Mouse (Mus musculus) hindbrain, embryonic 15.5 days (tissue): ENCODE data around the gene Zfp74. TPM values are rescaled to one million over a fixed set of nuclear protein-coding genes. Genes with fewer than 3 reads are reported as not detected.

Source experiments
- ATAC-seq: fragments of 200-750 bp; cut with Nextera tagmentation; 2 replicates; pipeline ENCODE4 v1.8.0; 2017; ENCODE audit warnings: low read depth, moderate number of reproducible peaks, moderate TSS enrichment; ENCODE audit not compliant: low FRiP score
- H3K27ac ChIP-seq: fragments of 300-500 bp; sonication (generic); replicated peaks from 2 replicates; pipeline ENCODE4 v1.5.1; 2015; ENCODE audit warnings: mild to moderate bottlenecking, inconsistent platforms
- H3K27me3 ChIP-seq: fragments of 300-500 bp; sonication (generic); 2 replicates; pipeline ENCODE4 v1.6.1; 2015; ENCODE audit warnings: control low read depth, inconsistent platforms
- H3K36me3 ChIP-seq: fragments of 300-500 bp; sonication (generic); 2 replicates; pipeline ENCODE4 v1.6.1; 2015; ENCODE audit warnings: control low read depth, inconsistent platforms
- H3K4me1 ChIP-seq: fragments of 300-500 bp; sonication (generic); replicated peaks from 2 replicates; pipeline ENCODE4 v1.6.1; 2015; ENCODE audit warnings: control low read depth, inconsistent platforms
- H3K4me2 ChIP-seq: fragments of 300-500 bp; sonication (generic); 2 replicates; pipeline ENCODE4 v1.6.1; 2015; ENCODE audit warnings: moderate library complexity, mild to moderate bottlenecking, inconsistent platforms
- H3K4me3 ChIP-seq: fragments of 300-500 bp; sonication (generic); 2 replicates; pipeline ENCODE4 v1.5.1; 2015; ENCODE audit warnings: mild to moderate bottlenecking, inconsistent platforms
- H3K9ac ChIP-seq: fragments of 300-500 bp; sonication (generic); 2 replicates; pipeline ENCODE4 v1.6.1; 2015; ENCODE audit warnings: inconsistent platforms
- H3K9me3 ChIP-seq: fragments of 300-500 bp; sonication (generic); 2 replicates; pipeline ENCODE4 v1.6.1; 2016; ENCODE audit warnings: control low read depth, inconsistent platforms
- WGBS: fragments of 180-500 bp; shearing (Covaris S2); methylation state at CpG from one replicate; pipeline ENCODE4 v1.1.7; 2015; 5-methylcytosine and 5-hydroxymethylcytosine counted together
- polyA plus RNA-seq: library from polyadenylated mRNA; unstranded; fragments of >200 nt; fragmentation: Nextera tagmentation; extraction: Ambion mirVana; gene quantifications from 2 replicates; pipeline ENCODE4 v1.2.1, GENCODE M21; 2015

The Zfp74 gene
- 21.0 and 22.0 TPM in 2 replicates for polyA plus RNA-seq

DNA sequence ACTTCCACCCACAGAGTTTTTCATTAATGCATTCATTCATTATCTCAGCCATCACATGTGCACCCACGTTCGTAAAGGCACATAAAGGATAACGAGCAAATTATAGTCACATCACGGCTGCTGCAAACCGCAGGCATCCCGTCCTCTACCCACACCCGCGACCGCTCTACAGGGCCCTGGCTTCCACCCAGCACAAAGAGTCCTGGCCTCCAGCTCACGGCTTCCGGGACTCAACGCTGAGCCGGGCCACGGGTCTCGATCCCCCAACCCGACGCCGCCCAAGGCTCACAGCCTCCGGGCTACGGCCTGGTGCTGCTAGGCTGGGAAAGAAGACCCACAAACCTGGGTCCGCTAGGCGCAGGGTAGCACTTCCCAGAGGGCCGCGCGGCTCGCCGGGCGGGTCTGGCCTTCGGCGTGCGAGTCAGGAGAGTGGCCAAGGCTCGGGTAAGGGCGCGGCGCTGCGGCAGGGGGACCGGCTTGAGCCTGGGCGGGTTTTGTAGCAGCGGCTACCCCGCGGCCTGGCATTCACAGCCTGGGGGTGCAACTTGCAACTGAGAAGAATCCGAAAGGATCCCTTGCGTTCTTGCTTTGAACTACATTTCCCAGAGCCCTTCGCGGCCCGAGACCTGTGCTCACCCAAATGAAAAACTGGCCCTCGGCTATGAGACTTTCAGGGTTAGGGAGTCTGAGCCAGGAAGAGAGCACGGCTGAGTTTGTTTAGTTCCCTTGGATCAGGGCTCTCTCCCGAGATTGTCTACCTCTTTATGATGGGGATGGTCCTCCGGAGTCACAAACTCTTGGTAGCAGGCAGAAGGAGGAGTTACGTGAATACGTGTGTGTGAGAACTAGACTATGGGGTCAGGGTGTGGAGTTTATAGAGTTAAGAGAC, at the start of gene Zfp74:
Gene Zfp74 (minus strand): TSS at position 577 of the 889 bp plus-strand sequence.
- peaks cover 13% of the 10 kb centered on the region for H3K4me1 ChIP-seq
- no peaks in the 10 kb centered on the region for H3K9me3 ChIP-seq
- H3K27ac ChIP-seq = peak within 1 kb of the TSS; percentile 96
- no peaks in the 10 kb centered on the region for H3K27me3 ChIP-seq
- peak within 1 kb of the TSS; percentile 93 for H3K9ac ChIP-seq
- peak; percentile 92 for ATAC-seq
- H3K36me3 ChIP-seq = peaks cover 13% of the 10 kb centered on the region; the same call in 1 of the 2 replicates
- peak within 1 kb of the TSS; percentile 79 for H3K4me2 ChIP-seq
- H3K4me3 ChIP-seq = peak within 1 kb of the TSS; percentile 87
- under 1% methylated on average over 52 of the region's 52 CpGs for WGBS

DNA sequence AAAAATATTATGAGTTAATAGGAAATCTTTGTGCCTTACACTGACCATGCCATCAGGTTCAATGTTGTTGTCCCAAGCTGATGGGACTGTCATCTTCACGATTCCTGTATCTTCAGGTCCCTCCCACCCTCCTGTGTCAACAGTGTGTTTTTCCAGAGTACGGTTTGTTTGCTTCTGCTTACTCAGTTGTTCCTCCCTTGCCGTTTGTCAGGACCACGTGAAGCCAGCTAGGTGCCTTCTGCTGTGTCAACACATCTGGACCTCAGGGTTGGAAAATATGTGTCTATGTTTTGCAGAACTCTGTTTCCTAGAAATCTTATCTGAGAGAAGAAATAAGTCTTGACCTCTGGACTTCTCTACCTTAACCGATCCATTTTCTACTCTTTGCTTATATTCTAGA, 46.7 kb upstream of the Zfp74 start:
- Histone ChIP-seq H3K27me3 (no peaks in the 10 kb centered on the region), H3K36me3 (peaks cover 48% of the 10 kb centered on the region), H3K9ac (no peak overlapping the region), H3K4me3 (no peak overlapping the region), H3K9me3 (no peaks in the 10 kb centered on the region), H3K27ac (no peak overlapping the region), H3K4me1 (no peaks in the 10 kb centered on the region), H3K4me2 (no peak overlapping the region)
- 89% methylated on average over 5 of the region's 5 CpGs for WGBS
- ATAC-seq = no peak

- no peak overlapping the region for H3K27ac ChIP-seq
- no peak for ATAC-seq
- H3K36me3 ChIP-seq = peaks cover 71% of the 10 kb centered on the region
- H3K4me3 ChIP-seq = no peak overlapping the region
- no peak overlapping the region for H3K9ac ChIP-seq
- 93% methylated on average over 8 of the region's 8 CpGs for WGBS
- H3K27me3 ChIP-seq = no peaks in the 10 kb centered on the region
- H3K9me3 ChIP-seq = no peaks in the 10 kb centered on the region
- H3K4me2 ChIP-seq = no peak overlapping the region
- H3K4me1 ChIP-seq = no peaks in the 10 kb centered on the region
Measured at GRCm38 (mm10) chr7:29995134-29995533, 41.2 kb upstream of the Zfp74 start.

- WGBS = 96% methylated on average over 9 of the region's 9 CpGs
- no peaks in the 10 kb centered on the region for H3K9me3 ChIP-seq
- no peak for ATAC-seq
- peaks cover 60% of the 10 kb centered on the region for H3K36me3 ChIP-seq
- no peak overlapping the region for H3K27ac ChIP-seq
- no peak overlapping the region for H3K4me3 ChIP-seq
- no peaks in the 10 kb centered on the region for H3K4me1 ChIP-seq
- H3K4me2 ChIP-seq = no peak overlapping the region
- no peak overlapping the region for H3K9ac ChIP-seq
- no peaks in the 10 kb centered on the region for H3K27me3 ChIP-seq
Measured at GRCm38 (mm10) chr7:29993340-29993739, 39.5 kb upstream of the Zfp74 start.

DNA sequence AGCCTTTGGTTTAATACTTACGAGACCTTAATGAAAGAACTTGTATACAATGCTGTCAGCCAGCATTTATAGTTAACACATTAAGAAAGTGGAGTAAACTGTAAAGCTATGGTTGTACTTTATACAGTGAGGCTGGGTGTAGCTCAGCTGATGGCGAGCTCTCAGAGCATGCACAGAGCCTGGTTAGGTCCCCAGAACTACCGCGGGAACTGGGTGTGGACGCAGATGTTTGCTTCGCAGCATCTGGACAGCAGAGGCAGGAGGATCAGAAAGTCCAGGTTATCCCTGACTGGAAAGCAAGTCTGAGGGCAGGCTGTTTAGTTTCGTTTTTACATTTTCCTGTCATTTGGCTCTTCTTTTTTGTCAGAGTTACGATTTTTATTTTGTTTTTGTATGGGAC, 38.8 kb upstream of the Zfp74 start:
- Histone ChIP-seq H3K4me1 (no peaks in the 10 kb centered on the region), H3K9me3 (no peaks in the 10 kb centered on the region), H3K4me2 (no peak overlapping the region), H3K9ac (no peak overlapping the region), H3K27ac (no peak overlapping the region), H3K4me3 (no peak overlapping the region), H3K36me3 (peaks cover 57% of the 10 kb centered on the region), H3K27me3 (no peaks in the 10 kb centered on the region)
- no peak for ATAC-seq
- WGBS = 95% methylated on average over 8 of the region's 8 CpGs

GRCm38 (mm10) chr7:29989031-29989430, 35.1 kb upstream of the Zfp74 start:
- ATAC-seq = no peak
- Histone ChIP-seq H3K4me3 (no peak overlapping the region), H3K27ac (no peak overlapping the region), H3K36me3 (peaks cover 46% of the 10 kb centered on the region), H3K9ac (no peak overlapping the region), H3K4me2 (no peak overlapping the region), H3K27me3 (no peaks in the 10 kb centered on the region), H3K9me3 (no peaks in the 10 kb centered on the region), H3K4me1 (peaks cover 11% of the 10 kb centered on the region)
- 89% methylated on average over 11 of the region's 11 CpGs for WGBS

GRCm38 (mm10) chr7:29987551-29987950, 33.7 kb upstream of the Zfp74 start:
- H3K27me3 ChIP-seq = no peaks in the 10 kb centered on the region
- 96% methylated on average over 5 of the region's 5 CpGs for WGBS
- no peak overlapping the region for H3K9ac ChIP-seq
- H3K36me3 ChIP-seq = peaks cover 36% of the 10 kb centered on the region
- ATAC-seq = no peak
- H3K27ac ChIP-seq = no peak overlapping the region
- no peak overlapping the region for H3K4me3 ChIP-seq
- peaks cover 20% of the 10 kb centered on the region for H3K4me1 ChIP-seq
- no peaks in the 10 kb centered on the region for H3K9me3 ChIP-seq
- H3K4me2 ChIP-seq = no peak overlapping the region

DNA sequence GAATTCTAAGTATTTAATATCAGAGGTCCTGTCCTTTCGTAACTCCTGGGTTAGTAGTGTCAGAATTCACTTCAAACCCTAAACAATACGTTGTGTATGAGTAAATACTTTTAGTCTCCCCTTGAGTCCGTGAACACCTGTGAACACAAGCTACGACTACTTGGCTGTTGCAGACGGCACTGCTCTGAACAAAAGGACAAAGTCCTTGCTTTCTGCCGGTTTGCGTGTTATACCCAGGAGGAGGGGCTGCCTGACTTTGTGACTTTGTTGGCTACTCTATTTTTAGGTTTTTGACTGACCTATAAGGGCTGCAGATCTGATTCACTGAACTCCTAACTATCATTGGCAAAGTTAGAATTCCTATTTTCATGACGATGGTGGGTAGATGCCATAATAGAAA, 32.2 kb upstream of the Zfp74 start:
- H3K36me3 ChIP-seq = peaks cover 26% of the 10 kb centered on the region
- no peak overlapping the region for H3K27ac ChIP-seq
- no peak overlapping the region for H3K4me2 ChIP-seq
- no peak for ATAC-seq
- peaks cover 25% of the 10 kb centered on the region for H3K4me1 ChIP-seq
- H3K9me3 ChIP-seq = no peaks in the 10 kb centered on the region
- WGBS = 93% methylated on average over 8 of the region's 8 CpGs
- H3K9ac ChIP-seq = no peak overlapping the region
- H3K27me3 ChIP-seq = no peaks in the 10 kb centered on the region
- no peak overlapping the region for H3K4me3 ChIP-seq

GRCm38 (mm10) chr7:29983690-29984380, 29.9 kb upstream of the Zfp74 start, which contains the start of gene Zfp568:
TSS of gene Zfp568 (plus strand) at chr7:29983955.
- peak within 1 kb of the TSS; percentile 59 for H3K4me2 ChIP-seq
- peaks cover 14% of the 10 kb centered on the region for H3K36me3 ChIP-seq
- under 1% methylated on average over 62 of the region's 62 CpGs for WGBS
- peak within 1 kb of the TSS; percentile 85 for H3K27ac ChIP-seq
- peaks cover 25% of the 10 kb centered on the region for H3K4me1 ChIP-seq
- H3K27me3 ChIP-seq = no peaks in the 10 kb centered on the region
- ATAC-seq = peak; percentile 97
- peak within 1 kb of the TSS; percentile 76 for H3K9ac ChIP-seq
- no peaks in the 10 kb centered on the region for H3K9me3 ChIP-seq
- H3K4me3 ChIP-seq = peak within 1 kb of the TSS; percentile 81

DNA sequence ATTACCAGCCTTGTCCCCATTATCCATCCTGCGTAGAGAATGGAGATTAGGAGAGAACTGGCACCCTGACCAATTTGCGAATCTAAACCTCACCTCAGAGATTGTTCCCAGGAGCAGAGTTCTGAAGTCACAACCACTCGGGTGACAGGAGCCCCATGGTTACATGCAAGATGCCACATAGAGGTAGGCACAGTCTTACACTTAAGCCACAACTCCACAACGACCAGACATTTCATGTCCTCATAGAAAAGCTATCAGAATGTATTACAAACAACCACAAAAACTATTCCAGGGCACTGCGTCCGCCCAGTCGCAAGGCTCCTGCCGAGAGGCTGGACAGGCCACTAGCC, 29.4 kb upstream of the Zfp74 start:
- Histone ChIP-seq H3K4me2 (peak overlapping the region; percentile 59), H3K27me3 (no peaks in the 10 kb centered on the region), H3K27ac (peak overlapping the region; percentile 85), H3K4me3 (peak overlapping the region; percentile 81), H3K36me3 (peaks cover 12% of the 10 kb centered on the region), H3K9me3 (no peaks in the 10 kb centered on the region), H3K9ac (peak overlapping the region; percentile 76), H3K4me1 (peaks cover 25% of the 10 kb centered on the region)
- ATAC-seq = no peak; the same call in 1 of the 2 replicates
- under 1% methylated on average over 8 of the region's 8 CpGs for WGBS

DNA sequence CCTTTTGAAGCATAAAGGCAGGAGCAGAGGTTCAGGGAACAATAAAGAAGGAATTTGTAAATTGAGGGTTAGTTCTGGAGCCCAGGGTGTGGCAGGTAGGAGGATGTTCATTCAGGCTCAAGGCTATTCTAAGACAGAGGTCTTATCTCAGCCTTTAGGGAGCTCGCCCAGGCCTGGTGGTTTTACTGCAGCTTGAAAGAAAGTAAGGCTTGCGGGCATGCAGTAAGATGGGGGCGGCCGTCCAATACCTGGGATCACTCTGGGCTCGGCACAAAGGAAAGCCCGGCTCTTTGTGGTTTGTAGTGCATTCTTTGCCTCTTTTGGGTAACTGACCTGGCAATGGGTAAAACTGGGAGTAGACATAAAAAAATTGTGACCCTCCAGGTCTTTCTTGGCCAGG, 29.0 kb upstream of the Zfp74 start:
- Histone ChIP-seq H3K27me3 (no peaks in the 10 kb centered on the region), H3K9me3 (no peaks in the 10 kb centered on the region), H3K36me3 (peaks cover 9% of the 10 kb centered on the region), H3K4me1 (peaks cover 25% of the 10 kb centered on the region), H3K4me2 (peak overlapping the region; percentile 59), H3K27ac (peak overlapping the region; percentile 85), H3K9ac (peak overlapping the region; percentile 76), H3K4me3 (peak overlapping the region; percentile 81)
- no peak for ATAC-seq
- WGBS = 31% methylated on average over 6 of the region's 6 CpGs

- ATAC-seq = no peak
- H3K4me1 ChIP-seq = peaks cover 25% of the 10 kb centered on the region
- no peaks in the 10 kb centered on the region for H3K9me3 ChIP-seq
- peaks cover 5% of the 10 kb centered on the region; the same call in 1 of the 2 replicates for H3K36me3 ChIP-seq
- no peak overlapping the region for H3K27ac ChIP-seq
- WGBS = 81% methylated on average over 4 of the region's 4 CpGs
- no peaks in the 10 kb centered on the region for H3K27me3 ChIP-seq
- H3K9ac ChIP-seq = no peak overlapping the region
- 0 out of 2 replicates have a peak overlapping the region, but pooled peaks have one; percentile 81 for H3K4me3 ChIP-seq
- H3K4me2 ChIP-seq = peak overlapping the region; percentile 59
Measured at GRCm38 (mm10) chr7:29982341-29982740, 28.5 kb upstream of the Zfp74 start.
